8 mouse cellular contexts compared by ENCODE assay signal in the genomic region with DNA sequence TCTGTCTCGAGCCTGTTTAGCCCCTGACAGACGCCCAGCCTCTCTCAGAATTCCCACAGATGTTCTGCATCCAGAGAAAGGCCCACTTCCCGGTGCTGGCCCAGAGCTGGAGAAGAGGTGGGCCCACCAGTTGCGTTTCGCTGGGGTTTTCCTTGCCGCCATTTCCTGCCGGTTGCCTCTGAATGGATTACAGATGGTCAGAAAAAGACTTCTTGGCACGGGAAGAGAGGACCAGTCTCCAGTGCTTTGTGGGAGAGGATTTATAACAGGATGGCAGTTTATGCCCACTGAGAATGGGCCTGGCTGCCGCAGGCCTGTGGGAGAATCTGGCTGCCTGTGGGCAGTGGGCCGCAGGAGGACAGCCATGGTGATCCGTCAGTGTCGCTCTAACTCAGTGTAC. TPM values are rescaled to one million over a fixed set of nuclear protein-coding genes. Genes with fewer than 3 reads are reported as not detected.
DNase-seq lines count a peak whose midpoint lies in the region; TF ChIP-seq lines count a peak whose summit lies in the region.

No protein-coding gene starts in this region.

- no peak for TF ChIP-seq CTCF in brain, embryonic 14.5 days (IDR thresholded peaks at IDR 0.05; ENCODE audit: borderline replicate concordance, extremely low read depth, insufficient read depth, insufficient read length)

- TF ChIP-seq POLR2A in brain, embryonic 14.5 days (IDR thresholded peaks at IDR 0.05; ENCODE audit: borderline replicate concordance, extremely low read depth, insufficient read depth, insufficient read length, poor library complexity, severe bottlenecking) = no peak

- DNase-seq in gastrocnemius, postnatal 10 days = peak; percentile 20
- no peak for DNase-seq in gastrocnemius, postnatal 4 days (ENCODE audit: low spot score in 2 of 2)
- DNase-seq in brain, embryonic 14.5 days (ENCODE audit: low read depth) = peak; percentile 76
- DNase-seq in forelimb bud, embryonic 11.5 days (ENCODE audit: low read depth, low spot score) = peak; percentile 47
- DNase-seq in lung, postnatal 4 days = peak; percentile 35 to 53
- no peak for DNase-seq in thymus, postnatal 0 days (ENCODE audit: low spot score)
- DNase-seq in right cerebral cortex, adult 18-20 months = no peak
- no peak for DNase-seq in layer of hippocampus, postnatal 25 days (ENCODE audit: extremely low spot score in 1 of 2, low spot score in 1 of 2)

RNA-seq across cellular contexts. Expression of a gene that starts 15.0 kb away (rescaled TPM):
- 10 to 100 TPM; 20.2 to 24.4 TPM for total RNA-seq in gastrocnemius, postnatal 10 days (2021)
- total RNA-seq in gastrocnemius, postnatal 4 days (2021) = 10 to 100 TPM; 28.0 to 29.2 TPM
- polyA plus RNA-seq in brain, embryonic 14.5 days (2012; rRNA removed) = 30.3 and 43.3 TPM in 2 replicates
- polyA plus RNA-seq in thymus, postnatal 0 days (2015; fragmentation: Nextera tagmentation; extraction: Ambion mirVana) = 27.3 and 34.3 TPM in 2 replicates
- total RNA-seq in layer of hippocampus, postnatal 25 days (2021) = 10 to 100 TPM; 47.3 to 56.3 TPM

Comparison
In these comparisons a context has a peak if more than half of its experiments do, and no peak if none do; other contexts are left out.
1. DNase-seq: peak in gastrocnemius, postnatal 10 days (single experiment), brain, embryonic 14.5 days (single experiment), forelimb bud, embryonic 11.5 days (single experiment) and lung, postnatal 4 days (2 of 2); none in gastrocnemius, postnatal 4 days (0 of 2), thymus, postnatal 0 days (single experiment), right cerebral cortex, adult 18-20 months (single experiment) and layer of hippocampus, postnatal 25 days (0 of 2).